Mouse (Mus musculus): ENCODE results near the gene Ndufa11. TPM values are rescaled to one million over a fixed set of nuclear protein-coding genes. Genes with fewer than 3 reads are reported as not detected.

Gene Ndufa11
- polyA plus RNA-seq, 1 experiment = 70.5 TPM

GRCm38 (mm10) chr17:56728117-56728516 lies 10.6 kb downstream of the Ndufa11 start:
- Histone ChIP-seq H3K4me1 (ENCODE audit: control insufficient read depth) (peaks cover 22% of the 10 kb centered on the region), H3K4me3 (replicated peaks) (no peak overlapping the region), H3K36me3 (ENCODE audit: control insufficient read depth) (peaks cover 16% of the 10 kb centered on the region), H3K9me3 (ENCODE audit: control insufficient read depth, low read length) (no peaks in the 10 kb centered on the region), H3K27me3 (ENCODE audit: control insufficient read depth) (peaks cover 53% of the 10 kb centered on the region)
- TF ChIP-seq GATA1 (IDR thresholded peaks at IDR 0.05; ENCODE audit: low read length) (no peak), TAL1 (IDR thresholded peaks at IDR 0.05; ENCODE audit: low read length) (no peak)

- TF ChIP-seq TAL1 (IDR thresholded peaks at IDR 0.05; ENCODE audit: low read length) (no peak), GATA1 (IDR thresholded peaks at IDR 0.05; ENCODE audit: low read length) (no peak)
- no peaks in the 10 kb centered on the region for H3K9me3 ChIP-seq (ENCODE audit: control insufficient read depth, low read length)
- peaks cover 58% of the 10 kb centered on the region for H3K27me3 ChIP-seq (ENCODE audit: control insufficient read depth)
- H3K36me3 ChIP-seq (ENCODE audit: control insufficient read depth) = peaks cover 5% of the 10 kb centered on the region
- peaks cover 22% of the 10 kb centered on the region for H3K4me1 ChIP-seq (ENCODE audit: control insufficient read depth)
- no peak overlapping the region for H3K4me3 ChIP-seq (replicated peaks)
Observed at GRCm38 (mm10) chr17:56729151-56729550, 11.6 kb downstream of the Ndufa11 start.

- Histone ChIP-seq H3K27me3 (ENCODE audit: control insufficient read depth) (peaks cover 63% of the 10 kb centered on the region), H3K9me3 (ENCODE audit: control insufficient read depth, low read length) (no peaks in the 10 kb centered on the region), H3K4me3 (replicated peaks) (no peak overlapping the region), H3K4me1 (ENCODE audit: control insufficient read depth) (peaks cover 22% of the 10 kb centered on the region), H3K36me3 (ENCODE audit: control insufficient read depth) (peaks cover under 1% of the 10 kb centered on the region; the same call in 1 of the 2 replicates)
- TF ChIP-seq TAL1 (IDR thresholded peaks at IDR 0.05; ENCODE audit: low read length) (no peak), GATA1 (IDR thresholded peaks at IDR 0.05; ENCODE audit: low read length) (no peak)
Observed at GRCm38 (mm10) chr17:56729656-56730055, 12.1 kb downstream of the Ndufa11 start.

DNA sequence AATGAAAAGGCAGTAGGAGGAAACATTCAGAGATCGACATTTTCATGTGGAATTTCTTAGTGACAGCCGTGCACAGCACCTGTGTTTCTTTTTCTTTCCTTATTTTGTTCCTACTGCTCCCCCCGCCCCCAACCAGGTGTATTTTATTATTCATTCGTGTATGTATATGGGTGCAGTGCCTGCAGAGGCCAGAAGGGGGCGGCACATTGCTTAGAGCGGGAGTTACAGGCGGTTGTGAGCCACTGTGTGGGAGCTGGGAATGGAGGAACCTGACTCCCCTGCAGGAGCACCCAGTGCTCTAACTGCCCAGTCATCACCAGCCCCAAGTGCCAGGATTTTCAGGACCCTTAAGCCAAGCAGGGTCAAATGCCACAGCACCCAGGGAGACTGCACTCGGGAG lies 19.0 kb downstream of the Ndufa11 start:
- Histone ChIP-seq H3K9me3 (ENCODE audit: control insufficient read depth, low read length) (peaks cover 4% of the 10 kb centered on the region), H3K27me3 (ENCODE audit: control insufficient read depth) (peaks cover 46% of the 10 kb centered on the region)

DNA sequence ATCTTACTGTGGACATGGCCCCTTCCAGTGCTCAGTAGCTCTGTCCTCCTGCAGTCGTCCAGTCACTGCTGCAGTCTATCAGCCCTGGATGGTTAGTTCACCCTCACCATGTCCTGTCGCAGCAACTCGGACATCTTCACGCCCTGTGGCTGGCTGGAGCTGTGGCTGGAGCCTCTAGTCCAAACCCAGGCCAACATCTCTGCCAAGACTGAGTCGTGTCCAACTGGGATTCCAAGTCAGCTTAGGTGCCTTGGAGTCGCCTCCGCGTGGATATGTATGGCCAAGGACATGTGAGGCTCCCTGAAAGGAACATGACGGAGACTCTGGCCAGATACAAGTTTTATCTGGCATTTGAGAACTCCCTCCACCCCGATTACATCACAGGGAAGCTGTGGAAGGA lies 20.7 kb downstream of the Ndufa11 start:
- H3K9me3 ChIP-seq (ENCODE audit: control insufficient read depth, low read length) = peaks cover 4% of the 10 kb centered on the region
- peaks cover 37% of the 10 kb centered on the region for H3K27me3 ChIP-seq (ENCODE audit: control insufficient read depth)
- H3K4me1 ChIP-seq (ENCODE audit: control insufficient read depth) = no peaks in the 10 kb centered on the region
- no peaks in the 10 kb centered on the region for H3K36me3 ChIP-seq (ENCODE audit: control insufficient read depth)
- H3K4me3 ChIP-seq (replicated peaks) = no peak overlapping the region
- TF ChIP-seq TAL1 (IDR thresholded peaks at IDR 0.05; ENCODE audit: low read length) = no peak

More for the DNA sequence above, 19.0 kb downstream of the Ndufa11 start:
- no peak overlapping the region for H3K4me3 ChIP-seq (replicated peaks)
- H3K4me1 ChIP-seq (ENCODE audit: control insufficient read depth) = no peaks in the 10 kb centered on the region
- H3K36me3 ChIP-seq (ENCODE audit: control insufficient read depth) = no peaks in the 10 kb centered on the region
- TF ChIP-seq GATA1 (IDR thresholded peaks at IDR 0.05; ENCODE audit: low read length) = no peak

- no peak overlapping the region for H3K4me3 ChIP-seq (replicated peaks)
- peaks cover 34% of the 10 kb centered on the region for H3K27me3 ChIP-seq (ENCODE audit: control insufficient read depth)
Observed at GRCm38 (mm10) chr17:56740118-56740787, 22.7 kb downstream of the Ndufa11 start.

DNA sequence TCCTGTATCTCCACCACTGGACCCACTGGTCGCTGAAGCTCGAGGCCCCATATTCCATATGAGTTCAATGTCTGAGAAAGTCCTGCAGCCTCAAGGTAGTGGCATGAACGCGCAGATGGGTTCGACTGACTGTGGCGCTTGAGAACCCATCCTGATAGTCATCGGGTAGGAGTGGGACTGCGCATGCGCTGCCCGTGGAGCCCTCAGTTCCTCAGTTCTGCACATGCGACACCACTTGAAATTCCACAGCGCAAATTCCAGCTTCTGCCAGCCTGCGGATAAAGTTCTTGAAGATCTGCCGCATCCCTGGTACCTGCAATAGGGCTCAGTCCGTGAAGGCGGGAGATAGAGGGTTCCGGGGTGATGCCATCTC lies 23.2 kb downstream of the Ndufa11 start:
- Histone ChIP-seq H3K4me3 (replicated peaks) (no peak overlapping the region), H3K9me3 (ENCODE audit: control insufficient read depth, low read length) (peaks cover 4% of the 10 kb centered on the region), H3K4me1 (ENCODE audit: control insufficient read depth) (no peaks in the 10 kb centered on the region), H3K27me3 (ENCODE audit: control insufficient read depth) (peaks cover 34% of the 10 kb centered on the region), H3K36me3 (ENCODE audit: control insufficient read depth) (no peaks in the 10 kb centered on the region)
- no peak for TF ChIP-seq TAL1 (IDR thresholded peaks at IDR 0.05; ENCODE audit: low read length)
- no peak for TF ChIP-seq GATA1 (IDR thresholded peaks at IDR 0.05; ENCODE audit: low read length)

More at GRCm38 (mm10) chr17:56740118-56740787, 22.7 kb downstream of the Ndufa11 start:
- TF ChIP-seq TAL1 (IDR thresholded peaks at IDR 0.05; ENCODE audit: low read length) (no peak), GATA1 (IDR thresholded peaks at IDR 0.05; ENCODE audit: low read length) (no peak)
- no peaks in the 10 kb centered on the region for H3K36me3 ChIP-seq (ENCODE audit: control insufficient read depth)
- peaks cover 4% of the 10 kb centered on the region for H3K9me3 ChIP-seq (ENCODE audit: control insufficient read depth, low read length)
- H3K4me1 ChIP-seq (ENCODE audit: control insufficient read depth) = no peaks in the 10 kb centered on the region

DNA sequence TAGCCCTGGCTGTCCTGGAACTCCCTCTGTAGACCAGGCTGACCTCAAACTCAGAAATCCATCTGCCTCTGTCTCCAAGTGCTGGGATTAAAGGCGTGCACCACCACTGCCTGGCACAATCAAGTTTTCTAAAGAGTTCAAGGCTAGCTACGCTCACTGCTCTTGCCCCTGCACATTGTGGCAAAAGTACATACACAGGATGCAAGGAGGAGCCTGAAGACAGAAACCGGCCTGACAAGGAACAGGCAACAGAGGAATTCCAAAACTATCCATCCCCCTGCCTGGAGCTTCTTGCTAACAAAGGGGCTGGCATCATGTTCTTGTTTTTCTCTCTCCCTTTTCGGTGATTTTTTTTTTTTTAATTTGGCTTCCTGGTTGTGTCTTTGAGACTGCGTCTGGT lies 26.6 kb downstream of the Ndufa11 start:
- Histone ChIP-seq H3K9me3 (ENCODE audit: control insufficient read depth, low read length) (no peaks in the 10 kb centered on the region; the same call in 1 of the 2 replicates), H3K36me3 (ENCODE audit: control insufficient read depth) (no peaks in the 10 kb centered on the region), H3K27me3 (ENCODE audit: control insufficient read depth) (peaks cover 40% of the 10 kb centered on the region), H3K4me3 (replicated peaks) (no peak overlapping the region), H3K4me1 (ENCODE audit: control insufficient read depth) (no peaks in the 10 kb centered on the region)
- TF ChIP-seq GATA1 (IDR thresholded peaks at IDR 0.05; ENCODE audit: low read length) (no peak), TAL1 (IDR thresholded peaks at IDR 0.05; ENCODE audit: low read length) (no peak)

DNA sequence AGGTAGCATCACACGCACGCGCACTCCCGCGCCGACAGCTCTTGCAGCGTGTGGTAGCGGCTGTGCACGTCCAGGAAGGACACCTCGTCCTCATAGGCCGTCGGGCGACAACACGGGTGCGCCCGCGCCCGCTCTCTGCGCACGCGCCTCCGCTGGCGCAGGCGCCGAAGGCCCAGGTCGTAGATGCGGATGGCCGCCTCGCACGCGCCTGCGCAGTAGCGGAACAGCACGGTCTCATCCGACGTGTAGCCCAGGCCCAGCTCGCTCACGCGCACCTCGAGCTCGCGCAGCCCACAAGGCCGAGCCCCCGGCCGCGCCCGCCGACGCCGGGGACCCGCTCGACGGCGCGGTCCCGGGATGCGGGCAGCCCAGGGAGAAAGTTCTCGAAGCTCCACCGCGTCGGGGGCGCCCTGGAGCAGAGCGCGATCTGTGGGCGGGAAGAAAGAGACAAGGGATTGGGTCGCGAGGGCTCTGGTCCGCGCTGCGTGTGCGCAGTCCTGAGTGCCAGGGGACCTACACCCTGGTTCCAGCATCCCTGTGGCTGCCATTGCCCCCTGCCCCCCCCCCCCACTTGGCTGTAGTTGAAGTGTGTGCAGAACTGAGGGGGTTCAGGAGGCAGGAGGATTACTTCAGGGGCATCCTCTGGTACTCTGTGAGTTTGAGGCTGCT lies 34.0 kb downstream of the Ndufa11 start:
- Histone ChIP-seq H3K4me3 (replicated peaks) (peak overlapping the region; percentile 49), H3K4me1 (ENCODE audit: control insufficient read depth) (peaks cover 24% of the 10 kb centered on the region), H3K9me3 (ENCODE audit: control insufficient read depth, low read length) (peaks cover 12% of the 10 kb centered on the region), H3K27me3 (ENCODE audit: control insufficient read depth) (peaks cover 91% of the 10 kb centered on the region), H3K36me3 (ENCODE audit: control insufficient read depth) (no peaks in the 10 kb centered on the region)
- TF ChIP-seq TAL1 (IDR thresholded peaks at IDR 0.05; ENCODE audit: low read length) (no peak), GATA1 (IDR thresholded peaks at IDR 0.05; ENCODE audit: low read length) (no peak)

All from erythroblast, embryonic 14.5 days (primary cell).